Mouse (Mus musculus): Measurements from ENCODE around the gene Tfap2e. TPM values are rescaled to one million over a fixed set of nuclear protein-coding genes. Genes with fewer than 3 reads are reported as not detected.

The Tfap2e gene
- polyA plus RNA-seq, 1 experiment, result not detected

DNA sequence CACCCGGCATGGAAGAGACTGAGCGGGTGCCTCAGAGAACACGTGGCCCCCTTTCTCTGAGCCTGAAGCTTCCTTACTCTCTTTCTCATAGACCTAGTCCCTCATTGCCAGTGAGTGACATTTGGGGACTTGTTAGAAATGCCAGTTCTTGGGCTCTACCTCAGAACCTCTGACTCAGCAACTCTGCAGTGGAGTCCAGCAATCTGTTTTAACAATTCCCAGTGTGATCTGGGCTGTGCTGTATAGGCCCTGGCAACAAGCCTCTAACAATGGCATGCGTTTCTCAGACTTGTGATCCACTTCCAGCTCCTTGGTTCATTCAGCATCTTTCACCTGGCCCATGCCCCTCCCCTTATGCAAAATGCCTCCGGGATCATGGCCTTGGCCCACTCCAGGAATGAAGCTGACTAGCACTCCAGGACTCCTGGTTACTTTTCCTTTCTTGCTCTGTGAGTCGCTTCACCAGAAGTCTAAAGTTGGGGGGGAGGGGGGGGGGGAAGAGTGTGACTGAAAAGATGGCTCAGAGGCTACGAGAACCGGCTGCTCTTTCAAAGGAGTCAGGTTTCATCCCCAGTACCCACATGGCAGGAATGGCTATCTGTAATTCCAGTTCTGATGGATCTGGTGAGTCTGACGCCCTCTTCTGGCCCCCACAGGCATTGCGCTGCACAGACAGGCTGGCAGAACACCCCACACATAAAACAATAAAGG lies 4.1 kb upstream of the Tfap2e start:
- Histone ChIP-seq H3K4me1 (ENCODE audit: control insufficient read depth, insufficient read depth, low read length) (no peaks in the 10 kb centered on the region), H3K4me3 (replicated peaks; ENCODE audit: control insufficient read depth, low read depth, low read length) (no peak overlapping the region), H3K27ac (ENCODE audit: control insufficient read depth, insufficient read depth, low read depth, low read length, poor library complexity) (no peak overlapping the region)
- peak; percentile 34; the same call in 1 of the 2 replicates for TF ChIP-seq CTCF (IDR thresholded peaks at IDR 0.05; ENCODE audit: control insufficient read depth, insufficient read depth, low read length)
- no peak for TF ChIP-seq POLR2A (IDR thresholded peaks at IDR 0.05; ENCODE audit: borderline replicate concordance, control insufficient read depth, low read depth, low read length)
- 60% methylated on average over 10 of the region's 10 CpGs for WGBS

GRCm38 (mm10) chr4:126735382-126736000 lies 549 bp downstream of the Tfap2e start:
- WGBS, result 4% methylated on average over 59 of the region's 62 CpGs
- no peaks in the 10 kb centered on the region for H3K4me1 ChIP-seq (ENCODE audit: control insufficient read depth, insufficient read depth, low read length)
- H3K4me3 ChIP-seq (replicated peaks; ENCODE audit: control insufficient read depth, low read depth, low read length), result no peak overlapping the region
- TF ChIP-seq POLR2A (IDR thresholded peaks at IDR 0.05; ENCODE audit: borderline replicate concordance, control insufficient read depth, low read depth, low read length), result no peak
- TF ChIP-seq CTCF (IDR thresholded peaks at IDR 0.05; ENCODE audit: control insufficient read depth, insufficient read depth, low read length), result no peak
- H3K27ac ChIP-seq (ENCODE audit: control insufficient read depth, insufficient read depth, low read depth, low read length, poor library complexity), result no peak overlapping the region; the same call in 1 of the 2 replicates

- TF ChIP-seq CTCF (IDR thresholded peaks at IDR 0.05; ENCODE audit: control insufficient read depth, insufficient read depth, low read length) (no peak), POLR2A (IDR thresholded peaks at IDR 0.05; ENCODE audit: borderline replicate concordance, control insufficient read depth, low read depth, low read length) (no peak)
- H3K27ac ChIP-seq (ENCODE audit: control insufficient read depth, insufficient read depth, low read depth, low read length, poor library complexity), result no peak overlapping the region; the same call in 1 of the 2 replicates
- WGBS, result 7% methylated on average over 51 of the region's 51 CpGs
- no peaks in the 10 kb centered on the region for H3K4me1 ChIP-seq (ENCODE audit: control insufficient read depth, insufficient read depth, low read length)
- H3K4me3 ChIP-seq (replicated peaks; ENCODE audit: control insufficient read depth, low read depth, low read length), result no peak overlapping the region
Observed at GRCm38 (mm10) chr4:126734700-126735381, 1.2 kb downstream of the Tfap2e start.

GRCm38 (mm10) chr4:126734001-126734603 lies 1.9 kb downstream of the Tfap2e start:
- no peaks in the 10 kb centered on the region for H3K4me1 ChIP-seq (ENCODE audit: control insufficient read depth, insufficient read depth, low read length)
- H3K4me3 ChIP-seq (replicated peaks; ENCODE audit: control insufficient read depth, low read depth, low read length), result no peak overlapping the region
- no peak for TF ChIP-seq CTCF (IDR thresholded peaks at IDR 0.05; ENCODE audit: control insufficient read depth, insufficient read depth, low read length)
- TF ChIP-seq POLR2A (IDR thresholded peaks at IDR 0.05; ENCODE audit: borderline replicate concordance, control insufficient read depth, low read depth, low read length), result no peak
- H3K27ac ChIP-seq (ENCODE audit: control insufficient read depth, insufficient read depth, low read depth, low read length, poor library complexity), result no peak overlapping the region
- 8% methylated on average over 16 of the region's 16 CpGs for WGBS

GRCm38 (mm10) chr4:126732531-126733380 lies 3.3 kb downstream of the Tfap2e start:
- TF ChIP-seq CTCF (IDR thresholded peaks at IDR 0.05; ENCODE audit: control insufficient read depth, insufficient read depth, low read length) (no peak), POLR2A (IDR thresholded peaks at IDR 0.05; ENCODE audit: borderline replicate concordance, control insufficient read depth, low read depth, low read length) (no peak)
- no peak overlapping the region for H3K27ac ChIP-seq (ENCODE audit: control insufficient read depth, insufficient read depth, low read depth, low read length, poor library complexity)
- H3K4me3 ChIP-seq (replicated peaks; ENCODE audit: control insufficient read depth, low read depth, low read length), result no peak overlapping the region
- WGBS, result 8% methylated on average over 26 of the region's 26 CpGs
- no peaks in the 10 kb centered on the region for H3K4me1 ChIP-seq (ENCODE audit: control insufficient read depth, insufficient read depth, low read length)

GRCm38 (mm10) chr4:126732111-126732510 lies 3.9 kb downstream of the Tfap2e start:
- Histone ChIP-seq H3K27ac (ENCODE audit: control insufficient read depth, insufficient read depth, low read depth, low read length, poor library complexity) (no peak overlapping the region), H3K4me1 (ENCODE audit: control insufficient read depth, insufficient read depth, low read length) (no peaks in the 10 kb centered on the region), H3K4me3 (replicated peaks; ENCODE audit: control insufficient read depth, low read depth, low read length) (no peak overlapping the region)
- WGBS, result 4% methylated on average over 18 of the region's 18 CpGs
- no peak for TF ChIP-seq CTCF (IDR thresholded peaks at IDR 0.05; ENCODE audit: control insufficient read depth, insufficient read depth, low read length)
- no peak for TF ChIP-seq POLR2A (IDR thresholded peaks at IDR 0.05; ENCODE audit: borderline replicate concordance, control insufficient read depth, low read depth, low read length)

DNA sequence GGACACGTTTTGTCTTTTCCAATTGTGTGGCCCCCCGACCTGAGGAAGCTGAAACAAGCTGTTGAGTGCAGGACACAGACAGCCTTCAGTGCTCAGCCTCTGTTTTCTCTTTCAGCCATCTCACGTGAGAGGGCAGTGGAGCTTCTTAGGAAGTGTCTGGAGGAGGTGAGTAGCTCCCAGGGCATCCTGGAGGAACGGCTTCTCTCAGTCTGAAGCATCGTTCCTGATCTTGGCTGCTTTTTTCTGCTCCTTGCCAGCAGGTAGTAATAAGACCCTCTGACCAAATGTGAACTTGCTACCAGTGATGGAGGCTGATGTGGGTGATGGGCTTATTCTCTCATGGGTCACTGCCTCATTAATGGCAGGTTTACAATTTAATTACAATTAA lies 28.6 kb downstream of the Tfap2e start:
- no peak for TF ChIP-seq POLR2A (IDR thresholded peaks at IDR 0.05; ENCODE audit: borderline replicate concordance, control insufficient read depth, low read depth, low read length)
- no peak for TF ChIP-seq CTCF (IDR thresholded peaks at IDR 0.05; ENCODE audit: control insufficient read depth, insufficient read depth, low read length)
- Histone ChIP-seq H3K4me3 (replicated peaks; ENCODE audit: control insufficient read depth, low read depth, low read length) (no peak overlapping the region), H3K4me1 (ENCODE audit: control insufficient read depth, insufficient read depth, low read length) (no peaks in the 10 kb centered on the region), H3K27ac (ENCODE audit: control insufficient read depth, insufficient read depth, low read depth, low read length, poor library complexity) (no peak overlapping the region)
- WGBS, result 88% methylated on average over 5 of the region's 5 CpGs
